Mouse (Mus musculus) G1E (cell line): Measurements from ENCODE around the gene Wfdc5. TPM values are rescaled to one million over a fixed set of nuclear protein-coding genes. Genes with fewer than 3 reads are reported as not detected.
"Not testable (repeated sequence)": the region's sequence is repeated elsewhere in the genome, so short reads cannot be mapped to it uniquely, and the experiment has no call there.

ENCODE experiments used
- ATAC-seq: 2 replicates; pipeline ENCODE4 v1.8.0; 2016; ENCODE audit warnings: mild to moderate bottlenecking; ENCODE audit not compliant: insufficient number of reproducible peaks, poor library complexity, low FRiP score, severe bottlenecking; ENCODE audit errors: extremely low read depth
- DNase-seq: peaks from one replicate; pipeline ENCODE4 v3.0.0; 2012; ENCODE audit warnings: low spot score
- H3K27me3 ChIP-seq: 2 replicates; pipeline ENCODE4 v1.6.1; 2012; ENCODE audit warnings: mild to moderate bottlenecking, low read length, inconsistent platforms; ENCODE audit not compliant: insufficient read depth
- H3K36me3 ChIP-seq: replicated peaks from 2 replicates; pipeline ENCODE3; 2012; ENCODE audit warnings: mild to moderate bottlenecking, inconsistent platforms
- H3K4me1 ChIP-seq: 2 replicates; pipeline ENCODE4 v1.6.1; 2012; ENCODE audit warnings: low read depth, low read length, inconsistent platforms, mixed read lengths; ENCODE audit not compliant: insufficient read depth
- H3K4me3 ChIP-seq: 2 replicates; pipeline ENCODE4 v1.5.1; 2012; ENCODE audit warnings: low read depth, mild to moderate bottlenecking, inconsistent platforms, low read length, moderate library complexity, mixed read lengths
- H3K9me3 ChIP-seq: replicated peaks from 2 replicates; pipeline ENCODE4 v1.6.1; 2012; ENCODE audit warnings: inconsistent platforms
- CTCF ChIP-seq: IDR thresholded peaks from 2 replicates; pipeline ENCODE4 v1.5.1; 2012; ENCODE audit warnings: low read depth, low read length, inconsistent platforms, mixed read lengths
- GATA1 ChIP-seq: IDR thresholded peaks from 2 replicates; pipeline ENCODE4 v1.6.1; 2012; ENCODE audit warnings: borderline replicate concordance, low read length, inconsistent platforms, mixed read lengths
- GATA2 ChIP-seq: IDR thresholded peaks from 2 replicates; pipeline ENCODE4 v1.6.1; 2012; ENCODE audit warnings: low read depth, low read length, inconsistent platforms, borderline replicate concordance
- POLR2AphosphoS5 ChIP-seq: IDR thresholded peaks from 2 replicates; pipeline ENCODE4 v1.6.1; 2012; ENCODE audit warnings: low read depth, low read length, inconsistent platforms; ENCODE audit not compliant: insufficient replicate concordance
- TAL1 ChIP-seq: conservative IDR thresholded peaks from 2 replicates; pipeline ENCODE4 v1.6.1; 2012; ENCODE audit warnings: low read depth, low read length, inconsistent platforms, mixed read lengths
- polyA plus RNA-seq: library from polyadenylated mRNA; stranded (reverse); fragments of >175 nt; gene quantifications from 2 replicates; pipeline ENCODE4 v1.2.3, GENCODE M21; 2012
- total RNA-seq, 2 experiments: library from RNA; stranded (forward) in 1 of 2; stranded (reverse) in 1 of 2; fragments of 200-1000 nt in 1 of 2; fragments of >200 nt in 1 of 2; fragmentation: Nextera tagmentation in 1 of 2; gene quantifications; 2 replicates each; pipeline ENCODE4 v1.2.3; 2014 to 2017

Wfdc5 gene
- total and polyA plus RNA-seq, 3 experiments = 0.33 TPM; not detected in 2

- 0 out of 2 replicates have a peak, but pooled peaks cover 2% of the 10 kb centered on the region for H3K27me3 ChIP-seq
- H3K4me1 ChIP-seq = no peaks in the 10 kb centered on the region
- no peak for ATAC-seq
- no peak overlapping the region for H3K4me3 ChIP-seq
- no peak for DNase-seq
- TF ChIP-seq GATA2 = no peak
- TF ChIP-seq GATA1 = no peak
- TF ChIP-seq POLR2AphosphoS5 = no peak
- TF ChIP-seq TAL1 = no peak
- no peak for TF ChIP-seq CTCF
- H3K9me3 ChIP-seq = no peaks in the 10 kb centered on the region
- no peaks in the 10 kb centered on the region for H3K36me3 ChIP-seq
Measured at GRCm38 (mm10) chr2:164206676-164207075, 24.1 kb upstream of the Wfdc5 start.

GRCm38 (mm10) chr2:164206011-164206410, 23.5 kb upstream of the Wfdc5 start:
- not testable (repeated sequence) for H3K4me1 ChIP-seq, ATAC-seq, DNase-seq, H3K9me3 ChIP-seq, H3K36me3 ChIP-seq, H3K4me3 ChIP-seq, H3K27me3 ChIP-seq

GRCm38 (mm10) chr2:164199626-164200327, 17.2 kb upstream of the Wfdc5 start, which contains the start of gene Wfdc15a:
Gene Wfdc15a (minus strand): TSS chr2:164200130.
- Histone ChIP-seq H3K4me3 (no peak within 1 kb of the TSS), H3K4me1 (peaks cover 4% of the 10 kb centered on the region), H3K27me3 (peaks cover 3% of the 10 kb centered on the region; the same call in 1 of the 2 replicates), H3K36me3 (no peaks in the 10 kb centered on the region), H3K9me3 (no peaks in the 10 kb centered on the region)
- TF ChIP-seq GATA2 (no peak), TAL1 (no peak), CTCF (no peak), GATA1 (no peak), POLR2AphosphoS5 (no peak)
- no peak for ATAC-seq
- DNase-seq = no peak

- Histone ChIP-seq H3K4me1 (peaks cover 4% of the 10 kb centered on the region), H3K4me3 (no peak overlapping the region), H3K9me3 (no peaks in the 10 kb centered on the region), H3K36me3 (no peaks in the 10 kb centered on the region), H3K27me3 (peaks cover 3% of the 10 kb centered on the region; the same call in 1 of the 2 replicates)
- TF ChIP-seq TAL1 = no peak
- TF ChIP-seq GATA2 = no peak
- TF ChIP-seq GATA1 = no peak
- TF ChIP-seq CTCF = no peak
- TF ChIP-seq POLR2AphosphoS5 = no peak
- no peak for DNase-seq
- no peak for ATAC-seq
Measured at GRCm38 (mm10) chr2:164196700-164196990, 14.1 kb upstream of the Wfdc5 start.

- Histone ChIP-seq H3K27me3 (peaks cover 5% of the 10 kb centered on the region; the same call in 1 of the 2 replicates), H3K4me1 (peaks cover 4% of the 10 kb centered on the region), H3K36me3 (no peaks in the 10 kb centered on the region), H3K4me3 (no peak overlapping the region), H3K9me3 (no peaks in the 10 kb centered on the region)
- DNase-seq (no peak), ATAC-seq (peak; percentile 34; the same call in 1 of the 2 replicates)
- TF ChIP-seq CTCF (no peak), GATA2 (no peak), GATA1 (no peak), TAL1 (no peak), POLR2AphosphoS5 (no peak)
Measured at GRCm38 (mm10) chr2:164195971-164196699, 13.6 kb upstream of the Wfdc5 start.

- ATAC-seq = no peak
- DNase-seq = no peak
- Histone ChIP-seq H3K27me3 (peaks cover 6% of the 10 kb centered on the region; the same call in 1 of the 2 replicates), H3K4me3 (no peak overlapping the region), H3K4me1 (peaks cover 4% of the 10 kb centered on the region), H3K9me3 (no peaks in the 10 kb centered on the region), H3K36me3 (no peaks in the 10 kb centered on the region)
- TF ChIP-seq GATA1 (no peak), CTCF (no peak), GATA2 (no peak), TAL1 (no peak), POLR2AphosphoS5 (no peak)
Measured at GRCm38 (mm10) chr2:164194959-164195630, 12.6 kb upstream of the Wfdc5 start.
